Mouse (Mus musculus): ENCODE results near the gene 1700092M07Rik. TPM values are rescaled to one million over a fixed set of nuclear protein-coding genes. Genes with fewer than 3 reads are reported as not detected.
"Not testable (repeated sequence)": the region's sequence is repeated elsewhere in the genome, so short reads cannot be mapped to it uniquely, and the experiment has no call there.

The 1700092M07Rik gene
- polyA plus RNA-seq, 1 experiment from 2014 or later = 2.2 TPM

- H3K9ac ChIP-seq; H3K9me3 ChIP-seq; H3K27ac ChIP-seq; H3K4me2 ChIP-seq; H3K36me3 ChIP-seq; ATAC-seq (ENCODE audit: insufficient number of reproducible peaks, insufficient read depth, low FRiP score, low TSS enrichment, low read depth); H3K4me3 ChIP-seq; H3K27me3 ChIP-seq: not testable (repeated sequence)
- H3K4me1 ChIP-seq = peaks cover 18% of the 10 kb centered on the region
Measured at GRCm38 (mm10) chr19:8719037-8719436, 21.5 kb upstream of the 1700092M07Rik start.

GRCm38 (mm10) chr19:8721378-8721777 is 19.1 kb upstream of the 1700092M07Rik start:
- Histone ChIP-seq H3K9me3 (no peaks in the 10 kb centered on the region), H3K4me3 (no peak overlapping the region), H3K4me1 (peaks cover 32% of the 10 kb centered on the region), H3K36me3 (peaks cover 22% of the 10 kb centered on the region), H3K27ac (no peak overlapping the region), H3K27me3 (no peaks in the 10 kb centered on the region), H3K9ac (peak overlapping the region; percentile 99; the same call in 1 of the 2 replicates), H3K4me2 (peak overlapping the region; percentile 9)
- ATAC-seq (ENCODE audit: insufficient number of reproducible peaks, insufficient read depth, low FRiP score, low TSS enrichment, low read depth) = no peak
- 90% methylated on average over 1 of the region's 1 CpGs for WGBS

- Histone ChIP-seq H3K9me3 (no peaks in the 10 kb centered on the region), H3K4me1 (peaks cover 36% of the 10 kb centered on the region), H3K9ac (peak overlapping the region; percentile 99), H3K4me2 (peak overlapping the region; percentile 70), H3K4me3 (peak overlapping the region; percentile 84), H3K27ac (peak overlapping the region; percentile 96), H3K36me3 (peaks cover 27% of the 10 kb centered on the region), H3K27me3 (no peaks in the 10 kb centered on the region)
- no peak for ATAC-seq (ENCODE audit: insufficient number of reproducible peaks, insufficient read depth, low FRiP score, low TSS enrichment, low read depth)
- 50% methylated on average over 4 of the region's 4 CpGs for WGBS
Measured at GRCm38 (mm10) chr19:8722021-8722420, 18.5 kb upstream of the 1700092M07Rik start.

- Histone ChIP-seq H3K9me3 (no peaks in the 10 kb centered on the region), H3K27ac (peak overlapping the region; percentile 96), H3K36me3 (peaks cover 27% of the 10 kb centered on the region), H3K27me3 (no peaks in the 10 kb centered on the region), H3K4me1 (peaks cover 36% of the 10 kb centered on the region), H3K4me3 (peak overlapping the region; percentile 84), H3K9ac (peak overlapping the region; percentile 99), H3K4me2 (peak overlapping the region; percentile 70)
- no peak for ATAC-seq (ENCODE audit: insufficient number of reproducible peaks, insufficient read depth, low FRiP score, low TSS enrichment, low read depth)
- 2% methylated on average over 5 of the region's 5 CpGs for WGBS
Measured at GRCm38 (mm10) chr19:8722559-8722906, 18.0 kb upstream of the 1700092M07Rik start.

GRCm38 (mm10) chr19:8722907-8723573 is 17.5 kb upstream of the 1700092M07Rik start, which contains the start of gene Slc3a2:
Gene Slc3a2, minus strand, starts transcription at chr19:8723369.
- Histone ChIP-seq H3K27me3 (no peaks in the 10 kb centered on the region), H3K4me1 (peaks cover 36% of the 10 kb centered on the region), H3K9me3 (no peaks in the 10 kb centered on the region), H3K36me3 (peaks cover 27% of the 10 kb centered on the region), H3K27ac (peak within 1 kb of the TSS; percentile 96), H3K4me2 (peak within 1 kb of the TSS; percentile 81), H3K4me3 (peak within 1 kb of the TSS; percentile 84), H3K9ac (peak within 1 kb of the TSS; percentile 99)
- ATAC-seq (ENCODE audit: insufficient number of reproducible peaks, insufficient read depth, low FRiP score, low TSS enrichment, low read depth) = peak; percentile 96
- WGBS = under 1% methylated on average over 50 of the region's 50 CpGs

- Histone ChIP-seq H3K4me1 (peaks cover 36% of the 10 kb centered on the region), H3K9ac (peak overlapping the region; percentile 99), H3K27ac (peak overlapping the region; percentile 92), H3K9me3 (no peaks in the 10 kb centered on the region), H3K4me3 (peak overlapping the region; percentile 84), H3K36me3 (peaks cover 27% of the 10 kb centered on the region), H3K4me2 (peak overlapping the region; percentile 81), H3K27me3 (no peaks in the 10 kb centered on the region)
- WGBS = under 1% methylated on average over 20 of the region's 20 CpGs
- no peak for ATAC-seq (ENCODE audit: insufficient number of reproducible peaks, insufficient read depth, low FRiP score, low TSS enrichment, low read depth)
Measured at GRCm38 (mm10) chr19:8723574-8724346, 16.8 kb upstream of the 1700092M07Rik start.

- Histone ChIP-seq H3K4me1 (peaks cover 36% of the 10 kb centered on the region), H3K36me3 (peaks cover 27% of the 10 kb centered on the region), H3K9me3 (no peaks in the 10 kb centered on the region), H3K4me2 (peak overlapping the region; percentile 81), H3K9ac (peak overlapping the region; percentile 99), H3K27me3 (no peaks in the 10 kb centered on the region), H3K4me3 (peak overlapping the region; percentile 84), H3K27ac (peak overlapping the region; percentile 92; the same call in 1 of the 2 replicates)
- 3% methylated on average over 2 of the region's 2 CpGs for WGBS
- no peak for ATAC-seq (ENCODE audit: insufficient number of reproducible peaks, insufficient read depth, low FRiP score, low TSS enrichment, low read depth)
Measured at GRCm38 (mm10) chr19:8724392-8724791, 16.1 kb upstream of the 1700092M07Rik start.

- Histone ChIP-seq H3K36me3 (peaks cover 27% of the 10 kb centered on the region), H3K27me3 (no peaks in the 10 kb centered on the region), H3K9me3 (no peaks in the 10 kb centered on the region), H3K4me1 (peaks cover 36% of the 10 kb centered on the region), H3K4me2 (peak overlapping the region; percentile 81), H3K4me3 (peak overlapping the region; percentile 84), H3K27ac (0 out of 2 replicates have a peak overlapping the region, but pooled peaks have one; percentile 92), H3K9ac (peak overlapping the region; percentile 99)
- WGBS = 43% methylated on average over 4 of the region's 4 CpGs
- no peak for ATAC-seq (ENCODE audit: insufficient number of reproducible peaks, insufficient read depth, low FRiP score, low TSS enrichment, low read depth)
Measured at GRCm38 (mm10) chr19:8725081-8725613, 15.4 kb upstream of the 1700092M07Rik start.

GRCm38 (mm10) chr19:8726609-8727390 is 13.7 kb upstream of the 1700092M07Rik start:
- H3K36me3 ChIP-seq = peaks cover 27% of the 10 kb centered on the region
- 19% methylated on average over 3 of the region's 3 CpGs for WGBS
- peak overlapping the region; percentile 81; the same call in 1 of the 2 replicates for H3K4me2 ChIP-seq
- peak overlapping the region; percentile 9; the same call in 1 of the 2 replicates for H3K4me3 ChIP-seq
- H3K9me3 ChIP-seq = no peaks in the 10 kb centered on the region
- no peak overlapping the region for H3K9ac ChIP-seq
- no peak overlapping the region for H3K27ac ChIP-seq
- no peaks in the 10 kb centered on the region for H3K27me3 ChIP-seq
- ATAC-seq (ENCODE audit: insufficient number of reproducible peaks, insufficient read depth, low FRiP score, low TSS enrichment, low read depth) = no peak
- peaks cover 28% of the 10 kb centered on the region for H3K4me1 ChIP-seq

GRCm38 (mm10) chr19:8727495-8728114 is 12.9 kb upstream of the 1700092M07Rik start:
- ATAC-seq (ENCODE audit: insufficient number of reproducible peaks, insufficient read depth, low FRiP score, low TSS enrichment, low read depth) = no peak
- peaks cover 21% of the 10 kb centered on the region for H3K4me1 ChIP-seq
- no peak overlapping the region for H3K4me3 ChIP-seq
- WGBS = 17% methylated on average over 5 of the region's 5 CpGs
- no peak overlapping the region for H3K4me2 ChIP-seq
- peaks cover 27% of the 10 kb centered on the region for H3K36me3 ChIP-seq
- H3K9ac ChIP-seq = no peak overlapping the region
- H3K27me3 ChIP-seq = no peaks in the 10 kb centered on the region
- H3K9me3 ChIP-seq = no peaks in the 10 kb centered on the region
- peak overlapping the region; percentile 44; the same call in 1 of the 2 replicates for H3K27ac ChIP-seq
